Mouse (Mus musculus) heart, embryonic 11.5 days (tissue): ENCODE data around the gene Fez2. TPM values are rescaled to one million over a fixed set of nuclear protein-coding genes. Genes with fewer than 3 reads are reported as not detected.

ENCODE experiments used
- ATAC-seq: fragments of 200-750 bp; cut with Nextera tagmentation; replicated peaks from 2 replicates; pipeline ENCODE4 v1.8.0; 2017; ENCODE audit warnings: moderate library complexity; ENCODE audit not compliant: insufficient number of reproducible peaks, low FRiP score, low TSS enrichment
- H3K27ac ChIP-seq: fragments of 300-500 bp; sonication (generic); 2 replicates; pipeline ENCODE4 v1.5.1; 2014; ENCODE audit warnings: mild to moderate bottlenecking, low read depth, low read length
- H3K27me3 ChIP-seq: fragments of 300-500 bp; sonication (generic); 2 replicates; pipeline ENCODE4 v1.6.1; 2014; ENCODE audit warnings: mild to moderate bottlenecking, low read length, mixed read lengths; ENCODE audit not compliant: control insufficient read depth, insufficient read depth
- H3K36me3 ChIP-seq: fragments of 300-500 bp; sonication (generic); 2 replicates; pipeline ENCODE4 v1.6.1; 2014; ENCODE audit warnings: mild to moderate bottlenecking, low read length, moderate library complexity, mixed read lengths; ENCODE audit not compliant: control insufficient read depth, insufficient read depth
- H3K4me1 ChIP-seq: fragments of 300-500 bp; sonication (generic); 2 replicates; pipeline ENCODE4 v1.6.1; 2014; ENCODE audit warnings: low read length; ENCODE audit not compliant: control insufficient read depth, insufficient read depth
- H3K4me2 ChIP-seq: fragments of 300-500 bp; sonication (generic); 2 replicates; pipeline ENCODE4 v1.6.1; 2014; ENCODE audit warnings: mild to moderate bottlenecking, moderate library complexity
- H3K4me3 ChIP-seq: fragments of 300-500 bp; sonication (generic); 2 replicates; pipeline ENCODE4 v1.5.1; 2014; ENCODE audit warnings: low read depth, low read length
- H3K9ac ChIP-seq: fragments of 300-500 bp; sonication (generic); 2 replicates; pipeline ENCODE4 v1.6.1; 2014; ENCODE audit warnings: mild to moderate bottlenecking, low read depth, low read length, moderate library complexity
- H3K9me3 ChIP-seq: fragments of 300-500 bp; sonication (generic); replicated peaks from 2 replicates; pipeline ENCODE4 v1.6.1; 2016; ENCODE audit warnings: low read length; ENCODE audit not compliant: control insufficient read depth
- WGBS: fragments of 180-500 bp; shearing (Covaris S2); extraction: QIAGEN DNeasy Blood & Tissue Kit; methylation state at CpG from one replicate; pipeline ENCODE4 v1.1.7; 2014; ENCODE audit not compliant: insufficient replicate concordance; 5-methylcytosine and 5-hydroxymethylcytosine counted together
- polyA plus RNA-seq: library from polyadenylated mRNA; unstranded; fragments of >200 nt; fragmentation: Nextera tagmentation; extraction: Ambion mirVana; gene quantifications from 2 replicates; pipeline ENCODE4 v1.2.1, GENCODE M21; 2014

Gene Fez2
- polyA plus RNA-seq, 1 experiment from 2014 or later: 43.5 TPM

DNA sequence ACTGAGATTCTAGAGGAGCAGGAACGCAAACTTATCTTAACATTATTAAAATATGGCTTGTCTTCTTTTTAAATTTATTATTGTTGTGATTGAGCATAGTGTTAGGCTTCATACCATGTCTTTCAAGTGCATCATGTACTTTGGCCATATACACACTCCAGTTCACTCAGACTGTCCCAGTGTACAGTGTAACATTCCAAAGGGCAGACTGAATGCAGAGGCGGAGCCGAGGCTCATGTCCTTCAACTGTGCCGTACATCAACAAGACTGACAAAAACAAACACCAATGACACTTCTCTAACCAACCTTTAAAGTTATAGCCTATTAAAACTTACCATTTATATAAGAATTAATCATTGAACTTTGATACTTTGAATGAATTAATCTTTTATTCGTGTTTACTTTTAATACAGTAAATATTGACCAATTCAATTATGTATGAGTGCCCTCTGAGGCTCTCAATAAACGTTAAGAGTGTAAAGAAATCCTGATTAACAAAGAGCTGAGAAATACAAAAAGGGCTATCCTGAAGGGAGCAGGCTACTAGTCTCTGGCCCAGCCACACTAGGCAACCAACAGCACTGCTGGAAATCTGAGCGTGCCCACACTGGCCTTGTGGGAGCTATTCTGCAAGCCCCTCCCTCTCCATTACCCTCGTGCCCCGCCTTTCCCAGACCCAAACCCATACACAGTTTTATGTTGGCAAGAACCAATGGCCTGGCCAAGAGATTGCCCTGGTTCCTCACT is 29.7 kb downstream of the Fez2 start:
- no peaks in the 10 kb centered on the region; the same call in 1 of the 2 replicates for H3K36me3 ChIP-seq
- no peak overlapping the region for H3K9ac ChIP-seq
- 76% methylated on average over 9 of the region's 9 CpGs for WGBS
- H3K4me3 ChIP-seq: no peak overlapping the region
- ATAC-seq: no peak
- no peaks in the 10 kb centered on the region for H3K27me3 ChIP-seq
- H3K27ac ChIP-seq: no peak overlapping the region
- H3K4me2 ChIP-seq: no peak overlapping the region
- no peaks in the 10 kb centered on the region for H3K9me3 ChIP-seq
- peaks cover 4% of the 10 kb centered on the region; the same call in 1 of the 2 replicates for H3K4me1 ChIP-seq

GRCm38 (mm10) chr17:78387665-78388064 is 30.3 kb downstream of the Fez2 start:
- ATAC-seq: no peak
- no peak overlapping the region for H3K4me3 ChIP-seq
- no peaks in the 10 kb centered on the region; the same call in 1 of the 2 replicates for H3K36me3 ChIP-seq
- WGBS: 47% methylated on average over 9 of the region's 9 CpGs
- no peaks in the 10 kb centered on the region for H3K27me3 ChIP-seq
- no peaks in the 10 kb centered on the region for H3K9me3 ChIP-seq
- H3K4me2 ChIP-seq: no peak overlapping the region
- H3K4me1 ChIP-seq: peaks cover 4% of the 10 kb centered on the region; the same call in 1 of the 2 replicates
- H3K27ac ChIP-seq: no peak overlapping the region
- H3K9ac ChIP-seq: no peak overlapping the region

DNA sequence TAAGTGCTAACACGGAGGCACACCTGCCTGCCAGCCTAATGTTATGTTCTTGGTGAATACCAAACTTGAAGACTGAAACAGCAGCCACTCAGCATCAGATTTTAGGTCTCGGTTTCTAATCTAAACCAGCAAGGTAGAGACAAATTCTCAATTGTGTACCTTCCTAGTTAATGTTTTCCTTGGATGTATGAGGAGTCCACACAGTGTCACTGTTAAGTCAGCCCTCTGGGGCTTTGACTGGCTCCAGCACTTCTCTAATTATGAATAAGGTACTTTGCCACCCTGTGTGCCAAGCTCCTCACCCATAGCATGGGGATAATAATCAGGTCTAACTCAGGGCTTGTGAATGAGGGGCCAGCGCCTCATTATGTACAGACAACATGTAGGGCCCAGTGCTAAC is 35.6 kb downstream of the Fez2 start:
- Histone ChIP-seq H3K4me3 (no peak overlapping the region), H3K27me3 (no peaks in the 10 kb centered on the region), H3K4me2 (no peak overlapping the region), H3K27ac (no peak overlapping the region), H3K4me1 (no peaks in the 10 kb centered on the region), H3K9me3 (no peaks in the 10 kb centered on the region), H3K36me3 (peaks cover 8% of the 10 kb centered on the region), H3K9ac (no peak overlapping the region)
- no peak for ATAC-seq
- WGBS: 93% methylated on average over 3 of the region's 3 CpGs

GRCm38 (mm10) chr17:78379730-78380245 is 38.2 kb downstream of the Fez2 start:
- peaks cover 8% of the 10 kb centered on the region for H3K36me3 ChIP-seq
- no peaks in the 10 kb centered on the region for H3K9me3 ChIP-seq
- WGBS: 88% methylated on average over 11 of the region's 11 CpGs
- H3K27ac ChIP-seq: no peak overlapping the region
- H3K4me3 ChIP-seq: no peak overlapping the region
- H3K27me3 ChIP-seq: no peaks in the 10 kb centered on the region
- no peak for ATAC-seq
- no peaks in the 10 kb centered on the region for H3K4me1 ChIP-seq
- H3K9ac ChIP-seq: no peak overlapping the region
- H3K4me2 ChIP-seq: no peak overlapping the region

- no peak for ATAC-seq
- Histone ChIP-seq H3K4me3 (no peak overlapping the region), H3K4me1 (no peaks in the 10 kb centered on the region), H3K36me3 (peaks cover 8% of the 10 kb centered on the region), H3K4me2 (no peak overlapping the region), H3K27me3 (no peaks in the 10 kb centered on the region), H3K27ac (no peak overlapping the region), H3K9ac (no peak overlapping the region), H3K9me3 (no peaks in the 10 kb centered on the region)
- 85% methylated on average over 8 of the region's 8 CpGs for WGBS
Observed at GRCm38 (mm10) chr17:78379079-78379729, 38.7 kb downstream of the Fez2 start.

DNA sequence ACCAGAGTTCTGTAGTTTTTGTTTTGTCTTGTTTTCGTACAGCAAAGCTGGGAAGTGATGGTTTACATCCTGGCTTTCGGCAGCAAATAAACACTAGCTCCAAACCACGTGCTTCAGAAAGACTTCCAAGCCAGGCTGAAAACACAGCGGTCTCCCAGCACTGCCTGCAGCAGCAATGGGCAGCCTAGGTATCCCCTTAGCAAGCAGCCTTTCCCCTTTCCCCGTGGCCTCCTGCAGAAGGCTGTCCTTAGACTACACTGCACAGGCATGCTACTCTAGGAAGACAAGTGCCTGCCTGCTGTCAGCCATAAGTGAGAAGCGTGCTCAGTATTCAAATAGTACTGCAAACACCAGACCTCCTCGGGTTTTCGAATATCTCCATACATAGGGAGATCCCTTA is 41.4 kb downstream of the Fez2 start:
- Histone ChIP-seq H3K9ac (no peak overlapping the region), H3K4me1 (no peaks in the 10 kb centered on the region), H3K4me2 (no peak overlapping the region), H3K36me3 (peaks cover 6% of the 10 kb centered on the region), H3K27me3 (no peaks in the 10 kb centered on the region), H3K9me3 (no peaks in the 10 kb centered on the region), H3K4me3 (no peak overlapping the region), H3K27ac (no peak overlapping the region)
- no peak for ATAC-seq
- WGBS: 66% methylated on average over 8 of the region's 8 CpGs

GRCm38 (mm10) chr17:78374756-78375155 is 43.2 kb downstream of the Fez2 start:
- Histone ChIP-seq H3K4me1 (no peaks in the 10 kb centered on the region), H3K9me3 (no peaks in the 10 kb centered on the region), H3K36me3 (peaks cover 2% of the 10 kb centered on the region), H3K9ac (no peak overlapping the region), H3K27me3 (no peaks in the 10 kb centered on the region), H3K27ac (no peak overlapping the region), H3K4me3 (no peak overlapping the region), H3K4me2 (no peak overlapping the region)
- no peak for ATAC-seq
- WGBS: 65% methylated on average over 10 of the region's 10 CpGs

- whole genome bisulfite sequencing: 88% methylated on average over 8 of the region's 8 CpGs
- Histone ChIP-seq H3K27me3 (no peaks in the 10 kb centered on the region), H3K36me3 (peaks cover 2% of the 10 kb centered on the region), H3K4me2 (no peak overlapping the region), H3K9ac (no peak overlapping the region), H3K4me3 (no peak overlapping the region), H3K27ac (no peak overlapping the region), H3K9me3 (no peaks in the 10 kb centered on the region), H3K4me1 (no peaks in the 10 kb centered on the region)
- no peak for ATAC-seq
Observed at GRCm38 (mm10) chr17:78373849-78374248, 44.1 kb downstream of the Fez2 start.
